Mouse (Mus musculus) cerebellum, adult 9-10 months (tissue): Measurements from ENCODE around the gene Cela2a.

Experiments used
- DNase-seq: peaks from one replicate; pipeline ENCODE4 v3.0.0; 2022

Gene Cela2a

DNA sequence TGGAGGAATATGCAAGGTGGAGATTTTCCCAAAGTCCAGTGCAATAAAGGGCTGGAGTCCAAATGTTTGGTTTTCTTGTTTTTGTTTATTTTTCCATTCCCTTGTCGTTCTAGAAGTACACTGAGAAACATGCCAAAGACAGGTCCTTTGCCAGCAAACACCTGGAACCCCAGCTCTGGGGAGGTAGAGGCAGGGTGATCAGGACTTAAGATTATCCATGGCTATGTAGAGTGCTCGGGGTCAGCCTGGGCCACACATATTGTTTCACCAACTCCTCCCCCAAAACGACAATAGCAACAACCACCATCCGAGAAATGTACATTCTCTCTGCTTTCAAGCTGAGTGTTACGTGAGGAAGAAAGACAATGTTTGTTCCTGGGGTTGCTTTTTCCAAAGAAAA is at the start of gene Cela2a:
TSS of gene Cela2a (minus strand) at position 101 of the 400 bp plus-strand sequence.
- DNase-seq = no peak

DNA sequence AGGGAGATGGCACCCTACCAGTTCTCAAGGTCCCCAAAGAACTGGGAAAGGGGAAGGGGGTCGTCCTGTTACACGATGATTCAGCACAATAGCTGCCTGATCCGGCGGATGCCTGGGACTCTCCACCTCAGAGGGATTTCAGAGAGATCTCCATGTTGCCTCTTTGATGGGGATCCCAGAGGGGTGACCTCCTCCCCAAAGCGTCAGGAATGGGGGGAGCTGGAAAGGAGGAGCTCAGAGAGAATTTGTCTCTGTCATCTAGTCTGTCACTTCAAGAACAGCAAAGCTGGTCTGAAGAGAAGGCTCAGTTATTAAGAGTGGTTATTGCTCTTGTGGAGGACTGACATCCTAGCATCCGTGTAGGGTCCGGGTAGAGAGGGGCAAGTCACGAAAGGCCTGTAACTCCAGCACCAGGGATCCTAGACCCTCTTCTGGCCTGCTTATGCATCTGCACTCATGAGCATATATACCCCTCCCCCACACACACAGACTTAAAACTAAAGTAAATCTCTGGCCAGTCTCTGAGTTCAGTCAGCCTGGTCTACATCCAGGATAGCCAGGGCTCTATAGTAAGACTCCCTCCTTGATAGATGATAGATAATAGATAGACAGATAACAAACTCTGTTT is 49.6 kb upstream of the Cela2a start:
- no peak for DNase-seq

DNA sequence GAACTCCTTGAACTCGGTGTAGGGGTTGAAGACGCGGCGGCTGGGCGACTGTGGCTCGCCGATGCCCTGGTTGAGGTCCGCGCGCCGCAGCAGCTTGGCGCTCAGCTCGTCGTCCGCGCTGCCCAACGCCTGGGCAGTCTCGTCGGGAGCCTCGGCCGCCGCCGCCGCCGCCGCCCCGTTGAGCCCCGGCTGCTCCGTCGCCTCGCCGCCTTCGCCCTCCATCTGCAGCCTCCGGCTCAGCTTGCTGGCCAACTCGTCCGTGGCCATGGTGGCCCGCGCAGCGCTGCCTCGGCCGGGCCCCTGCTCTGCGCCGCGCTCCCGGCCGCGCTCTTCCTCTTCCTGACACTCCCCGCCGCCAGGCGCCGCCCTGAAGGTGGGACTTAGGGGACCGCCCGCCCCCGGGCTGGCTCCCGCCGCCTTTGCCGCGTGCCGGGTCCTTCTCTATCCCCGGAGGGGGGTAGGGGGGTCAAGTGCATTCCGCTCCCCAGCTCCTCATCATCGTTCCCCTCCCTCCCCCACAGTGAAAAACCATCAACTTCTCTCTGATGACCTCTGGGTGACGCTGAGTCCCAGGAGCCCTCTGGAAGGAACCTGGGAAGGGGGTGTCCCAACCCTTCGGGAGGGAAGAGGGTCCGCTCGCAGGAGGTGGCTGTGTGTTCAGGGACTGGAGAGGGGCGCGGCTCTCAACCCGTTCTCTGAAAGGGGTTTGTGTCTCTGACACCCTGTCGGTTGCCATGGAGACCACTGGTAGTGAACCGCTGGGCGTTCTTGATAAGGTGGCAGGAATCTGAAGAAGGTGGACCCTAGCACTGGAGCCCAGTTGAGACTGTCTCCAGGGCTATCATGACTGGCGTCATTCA is 48.9 kb upstream of the Cela2a start, which contains the start of gene Efhd2:
TSS of gene Efhd2 (minus strand) at position 320 of the 860 bp plus-strand sequence.
- peak; percentile 74 for DNase-seq

DNA sequence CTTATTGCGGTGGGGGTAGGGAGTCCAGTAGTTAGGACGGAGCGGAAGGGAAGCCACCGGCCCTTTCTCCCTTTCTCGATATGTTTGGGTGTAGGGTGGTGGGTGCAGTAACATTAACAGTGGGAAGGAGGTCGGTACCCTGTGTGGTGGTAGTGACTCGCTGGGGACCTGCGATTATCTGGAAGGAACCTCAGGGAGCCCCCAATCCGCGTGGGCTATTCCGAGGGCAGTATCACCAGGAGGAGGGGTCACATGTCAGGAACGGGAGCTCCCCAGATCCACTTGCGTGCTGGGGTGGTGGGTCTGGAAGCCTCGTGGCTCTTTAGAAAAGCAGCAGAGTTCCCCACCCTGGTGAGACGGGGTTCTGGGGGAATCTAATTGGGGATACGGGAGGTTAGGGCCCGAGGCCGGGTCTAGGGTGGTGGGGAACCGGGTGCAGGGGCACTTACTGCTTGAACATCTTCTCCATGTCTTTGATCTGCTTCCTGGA is 48.2 kb upstream of the Cela2a start:
- no peak for DNase-seq

DNA sequence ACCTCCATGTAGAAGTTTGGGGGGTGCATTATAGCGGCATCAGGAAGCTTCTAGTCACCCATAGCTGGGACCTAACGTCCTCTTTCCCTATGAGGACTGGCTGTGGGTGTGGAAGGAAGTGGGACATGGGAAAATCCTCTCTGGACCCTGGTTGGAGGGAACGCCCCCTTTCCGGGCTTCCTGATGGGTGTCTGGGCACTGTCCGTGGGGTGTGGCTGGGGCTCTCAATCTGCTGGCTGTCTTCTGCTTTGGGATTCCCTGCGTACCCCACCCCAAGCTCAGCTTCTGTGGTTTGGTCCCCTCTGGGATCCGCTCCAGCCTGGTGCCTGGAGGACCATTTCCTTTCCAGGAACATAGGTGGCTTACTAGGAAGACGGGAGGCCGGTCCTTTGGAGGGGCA is 47.0 kb upstream of the Cela2a start:
- no peak for DNase-seq

DNA sequence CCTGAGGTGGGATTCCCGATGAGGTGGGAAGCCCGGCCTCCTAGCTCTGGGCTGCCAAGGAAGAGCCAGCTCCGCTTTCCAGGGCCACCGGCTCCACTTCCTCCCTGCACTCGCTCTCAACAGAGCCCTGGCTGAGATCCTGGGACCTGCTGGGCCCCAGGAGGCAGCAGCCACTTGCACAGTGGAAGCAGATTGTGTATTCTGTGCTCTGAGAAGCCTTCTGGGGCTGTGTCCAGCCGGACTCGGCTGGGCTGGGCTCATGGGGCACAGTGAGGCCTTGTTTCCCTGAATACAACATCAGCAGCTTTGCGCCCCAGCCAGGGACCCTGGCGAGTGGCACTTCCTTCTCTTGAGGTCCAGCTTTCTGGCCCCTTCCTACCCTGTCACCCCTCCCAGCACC is 45.9 kb upstream of the Cela2a start:
- peak; percentile 76 for DNase-seq

DNA sequence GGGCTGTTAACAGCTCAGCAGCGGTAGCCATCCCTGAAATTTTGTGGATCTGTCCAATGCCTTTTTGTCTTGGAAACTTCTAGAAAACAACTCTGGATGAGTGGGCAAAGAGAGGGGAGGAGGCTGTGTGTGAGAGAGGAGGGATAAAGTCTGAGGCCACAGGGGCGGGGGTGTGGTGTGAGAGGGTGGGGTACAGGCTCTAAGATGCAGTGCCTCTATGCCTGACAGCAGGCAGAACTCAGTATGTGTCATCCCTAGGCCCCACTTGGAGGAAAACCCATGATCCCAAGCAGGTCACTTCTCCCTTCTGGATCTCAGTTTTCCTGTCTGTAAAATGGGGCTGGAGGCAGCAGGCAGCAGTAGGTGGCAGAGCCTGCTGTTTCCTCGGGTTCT is 45.4 kb upstream of the Cela2a start:
- no peak for DNase-seq

DNA sequence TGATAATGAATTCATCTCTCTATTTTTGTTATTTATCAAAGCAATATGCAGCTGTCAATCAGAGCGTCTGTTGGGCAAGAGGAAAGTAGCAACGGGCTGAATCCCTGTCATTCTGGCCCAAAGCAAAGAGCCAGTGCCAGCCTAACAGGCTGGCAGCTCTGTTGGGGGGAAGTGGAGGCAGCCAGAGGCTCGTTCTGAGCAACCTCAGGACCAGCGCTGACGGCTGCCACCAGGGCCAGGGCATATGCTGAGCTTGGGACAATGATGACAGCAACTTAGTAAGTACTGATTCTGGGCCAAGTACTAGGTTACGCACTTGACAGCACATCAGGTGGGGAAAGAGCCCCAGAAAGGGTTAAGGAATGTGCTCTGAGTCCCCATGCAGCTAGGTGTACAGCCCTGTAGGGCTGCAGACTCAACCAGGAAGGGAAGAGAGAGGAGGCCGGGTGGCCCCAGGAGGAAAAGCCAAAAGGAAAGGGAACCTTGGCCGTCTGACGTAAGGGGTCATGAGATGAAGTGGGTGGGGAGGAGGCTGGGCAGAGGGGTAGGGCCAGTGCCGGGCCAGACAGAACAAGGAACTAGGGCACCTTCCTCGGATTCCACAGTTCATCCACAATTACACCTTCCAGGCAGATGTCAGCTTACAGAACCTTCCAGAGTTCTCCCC is 44.8 kb upstream of the Cela2a start:
- DNase-seq = peak; percentile 70

DNA sequence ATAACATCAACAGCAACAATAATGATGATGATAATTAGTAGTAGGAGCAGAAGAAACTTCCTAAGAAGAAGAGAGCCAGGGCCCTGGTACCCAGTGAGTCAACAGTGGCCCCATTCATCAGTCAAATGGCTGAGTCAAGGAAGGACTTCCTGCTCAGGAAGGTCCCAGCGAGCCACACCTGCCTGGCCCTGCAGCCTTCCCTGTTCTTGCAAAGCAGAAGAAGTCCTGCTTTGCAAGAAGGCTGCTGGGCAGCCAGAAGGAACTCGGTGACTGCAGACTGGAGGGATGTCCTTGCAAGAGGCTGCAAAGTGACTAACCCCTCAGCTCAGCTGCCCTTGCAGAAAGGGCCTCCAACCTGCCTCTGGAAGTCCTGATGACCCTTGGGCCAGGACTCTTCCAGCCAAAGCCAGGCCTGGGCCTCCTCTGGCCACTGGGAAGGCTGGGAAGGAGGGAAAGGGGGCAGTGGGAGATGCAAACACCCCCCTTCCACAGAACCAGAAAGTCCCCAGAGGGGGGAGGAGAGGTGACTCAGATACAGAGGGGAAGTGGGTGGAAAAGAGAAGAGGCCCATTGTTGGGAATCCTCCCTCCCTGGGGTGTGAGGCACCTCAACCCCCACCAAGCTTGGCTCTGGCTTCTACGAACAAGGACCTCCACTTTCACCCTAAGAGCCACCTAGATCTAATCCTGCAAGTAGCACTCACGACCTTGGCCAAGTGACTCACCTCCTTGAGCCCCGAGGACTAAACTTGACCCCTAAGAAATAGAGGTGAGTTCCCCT is 43.7 kb upstream of the Cela2a start:
- DNase-seq = no peak

DNA sequence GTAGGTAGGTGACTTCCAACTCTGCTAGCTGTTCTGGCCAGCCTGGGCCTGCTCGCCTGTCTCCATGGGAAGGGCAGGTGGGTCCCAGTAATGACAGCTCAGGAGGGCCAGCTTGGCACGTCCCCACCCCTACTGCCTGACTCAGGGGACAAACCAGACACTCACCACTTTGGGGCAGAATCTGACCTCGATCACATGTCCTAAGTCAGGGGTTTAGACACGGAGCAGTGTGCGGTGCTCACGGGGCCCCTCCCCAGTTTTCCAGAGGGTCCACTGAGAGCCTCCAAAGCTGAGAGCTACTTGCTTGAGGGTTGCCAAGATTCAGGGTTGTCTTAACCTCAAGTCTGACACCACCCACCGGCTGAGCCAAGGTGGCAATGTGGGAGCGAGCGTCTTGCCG is 42.1 kb upstream of the Cela2a start:
- DNase-seq = no peak

DNA sequence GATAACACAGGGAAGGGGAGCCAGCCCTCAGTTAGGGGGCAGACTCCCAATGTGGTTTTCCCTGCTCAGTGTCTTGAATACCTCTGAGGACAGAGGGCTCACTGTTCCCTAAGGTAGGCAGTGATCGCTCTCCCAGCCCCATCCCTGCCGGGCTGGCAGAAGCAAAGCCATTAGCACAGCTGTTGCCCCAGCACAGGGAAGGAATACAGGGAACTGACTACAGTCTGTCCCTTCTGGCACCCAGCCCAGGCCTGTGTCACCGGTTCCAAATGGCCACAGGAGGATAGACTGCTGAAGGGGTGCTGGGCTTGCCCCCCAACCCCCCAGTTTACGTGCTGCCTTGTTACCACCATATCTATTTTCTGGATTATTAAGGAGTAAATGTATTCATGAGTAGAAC is 41.5 kb upstream of the Cela2a start:
- no peak for DNase-seq

DNA sequence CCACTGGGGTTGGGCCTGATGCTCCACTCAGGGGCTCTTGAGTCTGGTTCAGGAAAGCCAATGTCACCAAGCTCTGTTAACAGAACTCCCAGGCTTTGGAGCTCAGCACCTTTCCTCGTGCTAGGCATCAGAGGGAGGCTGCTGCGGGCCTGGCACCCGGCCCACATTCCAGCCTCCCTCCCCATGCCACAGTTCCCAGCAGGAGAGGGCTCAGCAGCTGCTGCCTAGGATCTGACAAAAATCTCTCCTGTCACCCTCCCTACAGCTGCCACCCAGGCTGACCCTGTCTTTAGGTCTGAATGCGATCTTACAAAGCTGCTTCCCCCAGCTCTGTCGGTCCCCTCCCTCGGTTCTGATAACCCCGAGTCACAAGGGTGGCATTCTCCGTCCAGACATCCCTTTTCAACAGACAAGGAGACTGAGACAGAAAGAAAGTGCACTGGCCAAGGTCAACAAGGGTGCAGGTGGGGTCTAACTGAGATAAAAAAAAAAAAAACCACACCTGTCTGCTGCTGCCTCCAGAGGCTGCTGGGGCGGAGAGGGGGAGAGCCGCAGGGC is 41.1 kb upstream of the Cela2a start:
- no peak for DNase-seq

DNA sequence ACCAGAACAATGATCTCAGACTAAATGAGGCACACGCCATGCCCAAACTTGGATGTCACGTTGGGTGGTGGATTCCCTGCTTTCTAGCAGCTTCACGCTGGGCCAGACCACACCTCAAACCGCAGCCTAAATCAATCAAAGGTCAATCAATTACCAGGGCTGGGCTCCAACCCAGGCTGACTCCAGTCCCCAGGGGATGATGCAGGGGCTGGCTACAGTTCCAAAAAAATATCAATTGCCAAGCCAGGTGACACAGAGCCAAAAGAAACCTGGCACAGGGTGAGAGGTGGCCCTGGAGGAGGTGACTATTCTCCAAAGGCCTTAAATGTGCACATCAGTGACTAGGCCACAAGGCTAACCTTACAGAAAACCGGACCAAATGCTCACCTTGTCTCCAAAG is 39.6 kb upstream of the Cela2a start:
- DNase-seq = no peak

DNA sequence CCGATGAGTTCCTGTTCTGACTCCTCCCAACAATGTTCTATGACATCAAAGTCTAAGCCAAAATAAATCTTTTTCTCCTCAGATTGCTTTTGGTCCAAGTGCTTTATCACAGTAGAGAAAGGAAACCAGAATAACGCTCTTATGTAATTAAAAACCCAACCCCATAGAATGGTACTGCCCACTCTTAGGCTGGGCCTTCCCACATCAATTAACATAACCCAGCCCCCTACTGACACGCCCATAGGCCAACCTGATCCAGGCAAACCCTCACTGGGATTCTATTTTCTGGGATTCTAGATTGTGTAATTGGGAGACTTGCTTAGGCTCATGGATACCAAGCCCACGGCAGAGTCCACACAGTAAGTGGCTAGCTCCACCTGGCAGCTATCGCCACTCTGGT is 39.0 kb upstream of the Cela2a start:
- DNase-seq = no peak

DNA sequence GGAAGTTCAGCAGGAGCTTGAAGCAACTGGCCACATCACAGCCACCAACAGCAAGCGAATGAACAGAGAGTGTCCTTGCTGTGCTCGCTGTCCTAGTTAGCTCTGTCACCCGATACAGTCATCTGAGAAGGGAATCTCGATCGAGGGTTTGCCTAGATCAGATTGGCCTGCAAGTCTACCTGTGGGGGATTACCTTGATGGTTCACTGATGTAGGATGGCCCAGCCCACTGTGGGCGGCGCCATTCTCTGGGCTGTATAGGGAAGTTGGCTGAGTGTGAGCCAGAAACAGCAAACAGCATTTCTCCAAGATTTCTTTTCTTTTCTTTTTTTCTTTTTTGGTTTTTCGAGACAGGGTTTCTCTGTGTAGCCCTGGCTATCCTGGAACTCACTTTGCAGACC is 38.5 kb upstream of the Cela2a start:
- DNase-seq = no peak

DNA sequence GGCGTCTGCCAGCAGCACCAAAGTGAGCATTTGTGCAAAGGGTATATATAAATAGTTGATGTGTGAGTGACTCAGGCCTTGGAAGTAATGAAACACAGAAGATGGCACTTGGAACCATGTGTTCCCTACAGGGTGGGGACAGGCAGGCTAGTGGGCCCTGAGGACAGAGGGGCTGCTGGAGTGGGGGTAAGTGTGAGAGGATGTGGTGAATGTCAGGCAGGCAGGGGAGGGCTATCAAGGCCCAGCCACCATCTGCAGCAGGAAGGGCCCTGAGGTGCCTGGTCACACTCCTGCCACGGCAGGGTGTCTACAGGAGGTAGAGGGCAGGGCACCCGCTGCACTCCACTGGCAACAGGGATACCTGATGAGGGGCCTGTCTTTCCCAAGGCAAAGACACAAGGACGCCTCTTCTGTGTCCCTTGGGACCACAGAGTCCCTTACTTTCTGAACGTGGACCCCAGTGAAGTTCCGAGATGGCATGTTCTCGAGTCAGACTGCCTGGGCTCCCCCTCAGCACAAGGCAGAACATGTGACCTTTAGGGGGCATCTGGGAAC is 37.8 kb upstream of the Cela2a start:
- DNase-seq = no peak

DNA sequence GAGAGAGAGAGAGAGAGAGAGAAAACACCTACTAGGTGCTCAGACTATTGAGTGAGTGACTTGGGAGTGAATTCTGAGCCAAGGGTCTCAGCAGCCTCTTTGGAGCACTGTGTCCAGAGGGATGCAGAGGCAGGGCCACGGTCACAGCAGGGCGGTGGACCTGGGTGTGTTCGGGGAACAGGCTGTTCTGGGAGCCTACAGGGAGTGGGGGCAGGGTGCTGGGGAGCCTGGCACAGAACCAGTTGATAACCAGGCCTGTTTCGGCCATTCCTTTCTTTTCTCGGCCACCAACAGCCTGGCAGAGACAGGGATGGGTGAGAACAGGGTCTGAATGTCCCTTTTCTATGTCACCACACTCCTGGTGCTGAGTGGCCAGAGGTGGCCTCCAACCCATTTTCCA is 36.9 kb upstream of the Cela2a start:
- no peak for DNase-seq

DNA sequence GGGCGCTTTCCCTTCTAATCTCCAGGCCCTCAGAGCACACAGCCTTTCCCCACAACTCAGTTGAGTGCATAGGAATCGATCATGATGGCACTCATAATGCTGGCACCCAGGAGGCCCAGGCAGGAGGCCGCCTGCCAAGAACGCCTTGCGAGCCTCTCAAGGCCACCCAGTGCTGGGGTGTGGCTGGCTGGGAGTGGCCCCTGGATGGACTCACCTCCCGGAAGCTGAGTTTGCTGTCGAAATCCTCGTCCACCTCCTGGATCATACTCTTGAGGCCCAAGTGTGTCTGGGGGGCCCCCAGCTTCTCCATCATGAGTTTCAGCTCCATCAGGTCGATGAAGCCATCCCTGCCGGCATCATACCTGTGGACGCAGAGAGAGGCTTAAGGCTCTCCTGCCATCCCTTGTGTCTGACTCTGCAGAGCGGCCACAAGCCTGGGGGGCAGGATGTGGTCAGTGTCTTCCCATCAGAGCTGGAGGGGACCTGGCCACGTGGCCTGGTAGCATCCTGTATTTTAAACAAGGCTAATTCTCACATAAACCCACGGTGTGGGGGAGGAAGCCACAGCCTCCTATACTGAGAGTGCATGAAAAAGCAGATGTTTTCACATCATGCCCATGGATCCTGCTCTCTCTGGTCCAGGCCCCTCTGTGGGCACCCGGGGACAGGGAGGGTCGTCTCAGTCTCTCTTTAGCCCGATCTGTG is 35.8 kb upstream of the Cela2a start:
- DNase-seq = no peak

DNA sequence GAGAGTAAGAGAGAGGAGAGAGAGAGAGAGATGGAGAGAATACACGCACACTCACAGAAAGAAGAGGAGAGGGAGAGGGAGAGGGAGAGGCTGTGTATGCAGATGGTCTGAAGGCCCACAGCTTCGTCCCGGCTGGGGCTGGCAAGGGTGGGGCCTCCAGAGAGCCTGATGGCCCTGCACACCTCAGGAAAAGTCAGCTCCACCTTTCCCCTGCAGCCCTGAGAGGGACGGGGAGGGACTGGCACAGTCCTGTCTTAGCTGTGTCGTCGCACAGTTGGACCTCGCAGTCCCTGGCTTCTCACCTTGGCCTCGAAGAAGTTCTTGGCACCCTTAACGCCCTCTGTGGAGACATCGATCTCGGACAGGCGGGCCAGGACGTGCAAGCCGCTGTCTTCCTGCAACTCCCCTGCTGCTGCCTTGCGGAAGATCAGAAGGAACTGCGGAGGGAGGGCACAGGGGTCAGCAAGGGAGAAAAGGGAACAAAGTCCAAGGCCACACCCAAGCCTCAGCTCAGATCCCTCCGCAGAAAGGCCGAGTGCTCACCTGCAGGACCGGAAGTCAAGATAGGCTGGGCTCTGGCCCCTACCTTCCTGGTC is 34.4 kb upstream of the Cela2a start:
- DNase-seq = no peak

DNA sequence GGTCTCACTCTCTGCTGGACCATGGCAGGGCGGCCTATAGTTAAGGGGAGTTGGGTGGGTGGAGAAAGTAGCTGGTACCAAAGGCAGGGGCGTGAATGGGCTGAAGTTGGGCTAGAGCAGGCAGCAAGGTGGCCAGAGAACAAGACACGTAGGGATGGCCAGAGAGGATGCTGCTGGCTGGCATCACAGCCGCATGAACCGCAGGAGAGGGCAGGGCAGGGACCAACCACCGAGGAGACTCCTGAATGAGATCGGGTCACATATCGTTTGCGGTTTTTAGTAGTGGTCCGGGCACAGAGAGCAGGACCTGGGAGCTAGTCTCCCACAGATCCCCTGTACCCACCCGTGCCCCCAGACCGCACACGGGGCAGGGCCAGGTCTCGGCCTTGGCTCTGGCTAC is 33.4 kb upstream of the Cela2a start:
- no peak for DNase-seq

DNA sequence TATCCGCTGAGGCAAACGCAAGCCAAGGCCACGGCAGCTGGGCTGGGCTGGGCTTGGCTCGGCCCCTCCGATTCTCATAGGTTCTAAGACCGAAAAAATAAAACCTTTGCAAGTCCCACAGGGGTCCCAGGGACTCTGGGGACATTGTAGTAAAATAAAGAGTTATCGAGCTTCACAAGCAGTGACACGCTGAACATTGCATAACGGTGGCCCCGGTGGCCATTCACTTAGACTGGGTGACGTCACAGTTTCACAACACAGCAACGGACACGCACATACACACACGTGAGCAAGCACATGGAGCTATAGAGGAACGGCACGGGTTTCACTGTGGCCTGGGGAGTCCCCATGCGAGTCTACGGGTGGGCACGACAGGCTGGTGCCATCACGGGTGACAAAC is 32.5 kb upstream of the Cela2a start:
- DNase-seq = no peak
